Mouse (Mus musculus) spleen, postnatal 4 days (tissue): Measurements from ENCODE around the gene Tbcd.
"Not testable (repeated sequence)": the region's sequence is repeated elsewhere in the genome, so short reads cannot be mapped to it uniquely, and the experiment has no call there.

ENCODE experiments used
- DNase-seq, 2 experiments: peaks; one replicate each; pipeline ENCODE4 v3.0.0; 2022; ENCODE audit warnings: low spot score in 2 of 2

Gene Tbcd

DNA sequence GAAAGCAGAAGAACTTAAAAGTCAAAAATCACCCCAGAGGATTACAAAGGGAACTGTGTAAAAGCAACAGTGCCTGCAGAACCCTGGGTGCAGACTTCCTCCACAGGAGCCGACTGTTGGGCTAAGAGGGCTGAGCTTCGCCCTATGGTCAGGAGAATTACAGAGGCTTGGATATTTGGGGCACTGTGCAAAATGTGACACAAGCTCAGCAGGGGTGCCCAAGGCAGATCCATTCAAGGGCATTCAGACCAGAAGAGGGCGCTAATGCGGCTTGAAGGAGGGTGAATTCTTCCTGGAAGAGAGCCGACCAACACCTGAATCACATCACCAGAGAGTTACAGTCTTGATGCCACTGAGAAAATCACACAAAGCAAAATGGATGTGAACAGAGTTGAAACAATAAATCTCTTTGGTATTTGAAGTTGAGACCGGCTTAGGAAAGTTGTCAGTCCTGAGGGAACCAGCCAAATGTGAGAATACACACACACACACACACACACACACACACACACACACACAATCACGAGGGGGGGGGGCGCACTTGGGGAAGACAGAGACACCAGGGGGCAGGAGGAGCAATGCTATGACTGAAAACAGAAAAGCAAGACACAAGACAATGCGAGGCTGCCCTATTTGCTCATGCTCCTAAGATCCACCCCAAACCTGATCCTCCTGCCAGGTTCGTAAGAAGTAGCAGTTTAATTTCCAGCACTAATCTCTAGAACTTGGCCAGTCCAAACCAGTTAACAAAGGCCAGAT lies 201.0 kb downstream of the Tbcd start:
- peak; percentile 62 to 84 for DNase-seq

DNA sequence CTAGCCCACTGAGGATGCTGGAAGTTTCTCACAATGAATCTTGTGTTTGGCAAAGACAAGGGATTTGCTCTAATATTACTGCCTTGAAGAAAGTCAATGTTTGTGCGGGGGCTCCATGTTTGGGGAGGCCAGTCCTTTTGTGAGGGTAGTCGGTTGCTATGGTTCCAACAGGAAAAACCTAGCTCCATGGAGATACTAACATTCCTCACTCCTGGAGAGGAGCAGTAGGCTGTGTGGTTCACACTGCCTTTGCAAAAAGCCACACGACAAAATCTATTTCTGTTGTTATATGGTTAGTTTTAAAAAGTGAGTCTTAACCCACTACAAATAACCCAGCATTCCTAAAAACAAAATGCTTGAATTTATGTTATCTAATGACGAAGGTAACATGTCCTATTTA lies 201.9 kb downstream of the Tbcd start:
- DNase-seq, result no peak

DNA sequence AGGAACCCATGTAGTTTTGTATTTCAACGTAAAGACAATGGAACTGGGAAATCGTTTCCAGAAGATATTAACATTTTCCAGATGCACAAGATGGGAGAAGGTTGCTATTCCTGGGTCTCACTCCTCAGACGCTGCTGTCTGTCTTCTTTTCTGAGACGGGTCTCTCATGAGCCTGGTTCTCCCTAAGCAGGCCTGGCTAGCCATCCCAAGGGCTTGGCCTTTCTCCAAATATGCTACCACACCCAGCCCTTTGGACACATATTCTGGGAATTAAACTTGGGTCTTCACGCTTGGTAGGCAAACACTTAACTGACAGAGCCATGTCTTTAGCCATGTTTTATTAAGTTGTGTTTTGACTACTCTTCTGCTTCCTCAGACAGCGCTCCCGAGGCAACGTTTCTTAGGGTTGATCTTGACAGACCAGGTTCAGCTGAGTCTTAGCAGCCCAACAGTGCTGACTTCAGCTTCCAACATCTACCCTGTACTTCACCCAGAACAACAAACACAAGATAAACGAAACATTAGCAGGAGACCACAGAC lies 202.7 kb downstream of the Tbcd start:
- no peak for DNase-seq

DNA sequence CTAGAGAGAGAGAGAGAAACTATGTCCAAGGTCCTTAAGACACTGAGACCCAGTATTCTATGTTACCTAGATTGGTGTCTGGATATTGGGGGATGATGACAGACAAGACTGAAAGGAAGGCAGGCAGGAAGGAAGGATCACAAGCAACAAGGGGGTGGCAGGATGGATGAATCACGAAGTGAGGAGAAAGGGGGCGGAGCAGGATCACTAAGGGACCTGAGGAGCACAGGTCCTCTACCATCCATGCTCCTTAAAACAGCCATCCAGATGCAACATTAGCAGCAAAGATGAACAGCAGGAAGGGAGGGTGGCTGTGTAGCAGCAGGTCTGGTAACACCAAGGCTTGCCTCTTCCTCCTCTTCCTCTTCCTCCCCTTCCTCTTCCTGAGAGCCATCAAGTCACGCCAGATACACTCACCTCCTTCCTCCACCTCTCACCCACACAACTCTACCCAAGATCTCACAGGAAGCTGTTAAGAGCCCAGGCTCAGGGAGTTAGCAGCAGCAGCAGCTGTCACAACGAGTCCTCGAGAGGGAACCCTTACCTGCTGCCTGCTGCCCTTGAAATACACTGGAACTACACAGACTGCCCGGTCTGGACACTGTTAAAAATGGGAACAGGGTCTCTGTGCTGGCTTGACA lies 203.5 kb downstream of the Tbcd start:
- no peak for DNase-seq

DNA sequence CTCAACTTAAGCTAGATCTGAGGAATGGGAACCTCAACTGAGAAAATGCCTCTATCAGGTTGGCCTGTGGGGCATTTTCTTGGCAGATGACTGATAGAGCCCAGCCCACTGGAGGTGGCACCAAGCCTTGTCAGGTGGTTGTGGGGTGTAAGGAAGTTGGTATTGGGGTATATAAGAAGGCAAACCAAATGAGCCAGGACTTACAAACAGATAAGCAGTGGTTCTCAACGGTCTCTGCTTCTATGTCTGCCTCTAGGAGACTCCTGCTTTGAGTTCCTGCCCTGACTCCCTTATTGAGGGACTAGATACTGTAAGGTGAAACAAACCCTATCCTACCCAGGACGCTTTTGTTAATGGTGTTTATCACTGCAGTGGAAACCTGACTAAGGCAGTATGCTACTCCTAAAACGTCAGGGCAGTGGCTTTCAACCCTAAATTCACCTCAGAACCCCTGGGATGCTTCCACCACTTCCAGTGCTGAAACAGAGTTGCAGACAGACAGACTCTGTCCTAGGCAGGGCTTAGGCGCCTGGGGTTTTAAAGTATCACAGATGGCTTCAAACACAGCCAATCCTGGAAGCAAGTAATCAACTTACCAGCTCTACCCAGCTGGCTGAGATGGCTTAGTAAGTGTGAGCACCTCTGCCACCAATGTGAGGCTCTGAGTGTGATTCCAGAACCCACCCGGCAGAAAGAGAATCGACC lies 204.2 kb downstream of the Tbcd start:
- no peak for DNase-seq

DNA sequence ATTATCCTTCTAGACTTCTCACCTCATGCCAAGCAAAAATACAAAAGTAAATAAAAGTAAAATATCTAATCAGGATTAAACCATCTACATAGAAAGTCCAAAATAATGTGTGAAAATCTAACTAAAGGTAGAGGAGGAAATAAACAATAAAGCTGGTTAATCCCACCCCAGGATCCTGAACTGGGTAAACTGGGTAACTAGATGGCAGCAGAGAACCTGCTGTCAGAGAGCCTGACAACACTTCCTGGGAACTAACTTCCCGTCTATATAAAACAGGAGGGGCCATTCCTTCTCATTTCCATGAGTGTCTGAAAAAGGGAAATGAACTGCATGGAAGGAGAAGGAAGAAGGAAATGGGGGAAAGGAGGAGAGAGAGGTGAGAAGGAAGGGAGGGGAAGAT lies 206.4 kb downstream of the Tbcd start:
- DNase-seq, result no peak

DNA sequence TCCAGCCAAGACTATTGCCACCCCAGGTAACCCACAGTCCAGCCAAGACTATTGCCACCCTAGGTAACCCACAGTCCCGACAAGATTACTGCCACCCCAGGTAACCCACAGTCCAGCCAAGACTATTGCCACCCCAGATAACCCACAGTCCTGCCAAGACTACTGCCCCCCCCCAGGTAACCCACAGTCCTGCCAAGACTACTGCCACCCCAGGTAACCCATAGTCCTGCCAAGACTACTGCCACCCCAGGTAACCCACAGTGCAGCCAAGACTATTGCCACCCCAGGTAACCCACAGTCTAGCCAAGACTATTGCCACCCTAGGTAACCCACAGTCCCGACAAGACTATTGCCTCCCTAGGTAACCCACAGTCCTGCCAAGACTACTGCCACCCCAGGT lies 208.9 kb downstream of the Tbcd start:
- DNase-seq, result not testable (repeated sequence)

DNA sequence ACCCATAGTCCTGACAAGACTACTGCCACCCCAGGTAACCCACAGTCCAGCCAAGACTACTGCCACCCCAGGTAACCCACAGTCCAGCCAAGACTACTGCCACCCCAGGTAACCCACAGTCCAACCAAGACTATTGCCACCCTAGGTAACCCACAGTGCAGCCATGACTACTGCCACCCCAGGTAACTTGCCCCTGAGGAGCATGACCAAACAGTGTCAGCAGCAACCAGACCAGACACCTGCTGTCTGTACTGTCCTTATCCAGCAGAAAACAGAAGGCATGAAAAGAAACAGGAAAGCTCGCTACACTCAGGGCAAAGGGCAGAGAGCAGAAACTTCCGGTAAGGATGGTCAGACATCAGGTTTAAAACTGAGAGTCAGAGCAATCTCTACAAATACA lies 209.4 kb downstream of the Tbcd start:
- DNase-seq, result no peak
